Mouse (Mus musculus) myocyte (in vitro differentiated cells): ENCODE results near the gene Hpdl. TPM values are rescaled to one million over a fixed set of nuclear protein-coding genes. Genes with fewer than 3 reads are reported as not detected.

ENCODE experiments used
- H3K27me3 ChIP-seq: one replicate; pipeline ENCODE4 v1.6.1; 2011; ENCODE audit not compliant: control insufficient read depth, insufficient read depth, insufficient read length
- H3K36me3 ChIP-seq: one replicate; pipeline ENCODE4 v1.6.1; 2011; ENCODE audit not compliant: control insufficient read depth, insufficient read depth
- H3K4me2 ChIP-seq: one replicate; pipeline ENCODE4 v1.6.1; 2011; ENCODE audit warnings: low read depth, control low read depth
- H3K4me3 ChIP-seq: one replicate; pipeline ENCODE4 v1.5.1; 2011; ENCODE audit warnings: mild to moderate bottlenecking, control low read depth, moderate library complexity
- H3K79me2 ChIP-seq: one replicate; pipeline ENCODE4 v1.6.1; 2011; ENCODE audit not compliant: control insufficient read depth, insufficient read depth
- H3ac ChIP-seq: one replicate; pipeline ENCODE4 v1.6.1; 2011; ENCODE audit not compliant: control insufficient read depth, insufficient read length
- CEBPB ChIP-seq: IDR thresholded peaks from 2 replicates; pipeline ENCODE4 v1.6.1; 2011; ENCODE audit warnings: mild to moderate bottlenecking, moderate library complexity; ENCODE audit not compliant: poor library complexity, insufficient read depth, severe bottlenecking
- E2F4 ChIP-seq: IDR thresholded peaks from one replicate; pipeline ENCODE4 v1.6.1; 2011; ENCODE audit warnings: mild to moderate bottlenecking, control low read depth, moderate library complexity; ENCODE audit not compliant: insufficient read depth
- MAX ChIP-seq: IDR thresholded peaks from one replicate; pipeline ENCODE4 v1.6.1; 2011; ENCODE audit warnings: low read depth, mild to moderate bottlenecking, control low read depth
- MYOD1 ChIP-seq, 3 experiments: IDR thresholded peaks; one replicate each; pipeline ENCODE4 v1.6.1; 2011; ENCODE audit warnings: control low read depth in 2 of 3, low read depth in 2 of 3, mild to moderate bottlenecking in 2 of 3, moderate library complexity in 1 of 3; ENCODE audit not compliant: insufficient read length in 2 of 3, control insufficient read depth in 1 of 3
- MYOG ChIP-seq, 3 experiments: IDR thresholded peaks; one replicate each; pipeline ENCODE4 v1.6.1; 2011; ENCODE audit warnings: control low read depth in 2 of 3, low read depth in 2 of 3, mild to moderate bottlenecking in 2 of 3; ENCODE audit not compliant: insufficient read length in 2 of 3, control insufficient read depth in 1 of 3, insufficient read depth in 1 of 3
- POLR2A ChIP-seq: IDR thresholded peaks from one replicate; pipeline ENCODE4 v1.6.1; 2011; ENCODE audit warnings: low read depth, mild to moderate bottlenecking, control low read depth, moderate library complexity; ENCODE audit not compliant: insufficient read length
- POLR2AphosphoS2 ChIP-seq: IDR thresholded peaks from one replicate; pipeline ENCODE4 v1.6.1; 2011; ENCODE audit warnings: low read depth, control low read depth; ENCODE audit not compliant: insufficient read length
- REST ChIP-seq: IDR thresholded peaks from one replicate; pipeline ENCODE4 v1.6.1; 2011; ENCODE audit warnings: mild to moderate bottlenecking, control low read depth, moderate library complexity; ENCODE audit not compliant: insufficient read depth, insufficient read length
- SRF ChIP-seq: IDR thresholded peaks from one replicate; pipeline ENCODE4 v1.6.1; 2011; ENCODE audit warnings: low read depth; ENCODE audit not compliant: control insufficient read depth, insufficient read length
- TCF12 ChIP-seq: IDR thresholded peaks from one replicate; pipeline ENCODE4 v1.6.1; 2011; ENCODE audit warnings: mild to moderate bottlenecking, control low read depth; ENCODE audit not compliant: poor library complexity, insufficient read depth, severe bottlenecking
- TCF3 ChIP-seq: IDR thresholded peaks from one replicate; pipeline ENCODE4 v1.6.1; 2011; ENCODE audit warnings: low read depth, control low read depth; ENCODE audit not compliant: insufficient read length
- USF1 ChIP-seq: IDR thresholded peaks from one replicate; pipeline ENCODE4 v1.6.1; 2011; ENCODE audit warnings: low read depth, mild to moderate bottlenecking, control low read depth, moderate library complexity
- polyA plus RNA-seq: library from polyadenylated mRNA; unstranded; fragments of >200 nt; fragmentation: generic; extraction: Trizol; gene quantifications from one replicate; pipeline ENCODE4 v1.2.1, GENCODE M21; 2012; ENCODE audit warnings: missing spikeins

The Hpdl gene
- polyA plus RNA-seq, 1 experiment = 1.5 TPM

DNA sequence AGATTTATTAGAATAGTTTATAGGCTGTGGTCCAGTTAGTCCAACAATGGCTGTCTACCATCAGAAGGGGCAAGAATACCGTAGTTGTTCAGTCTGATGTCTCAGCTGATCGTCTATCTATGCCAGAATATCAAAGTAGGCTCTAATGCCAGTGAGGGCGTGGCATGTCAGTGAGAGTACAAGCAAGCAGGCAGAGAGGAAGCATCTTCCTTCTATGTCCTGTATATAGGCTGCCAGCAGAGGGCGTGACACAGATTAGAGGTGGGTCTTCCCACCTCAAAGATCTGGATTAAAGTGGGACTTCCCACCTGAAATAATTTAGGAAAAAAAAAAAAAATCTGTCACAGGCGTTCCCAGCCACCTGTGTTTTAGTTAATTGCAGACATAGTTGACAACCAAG, 21.6 kb downstream of the Hpdl start:
- Histone ChIP-seq H3K4me2 (no peak overlapping the region), H3K36me3 (peaks cover 14% of the 10 kb centered on the region), H3ac (no peak overlapping the region), H3K27me3 (no peaks in the 10 kb centered on the region), H3K4me3 (no peak overlapping the region), H3K79me2 (peaks cover 4% of the 10 kb centered on the region)
- TF ChIP-seq MYOG (IDR thresholded peaks at IDR 0.05; ENCODE audit: control insufficient read depth in 1 of 3, insufficient read depth in 1 of 3, insufficient read length in 2 of 3, low read depth in 2 of 3) = no peak
- no peak for TF ChIP-seq E2F4
- TF ChIP-seq CEBPB = no peak
- no peak for TF ChIP-seq MAX
- TF ChIP-seq POLR2A = no peak
- no peak for TF ChIP-seq REST
- TF ChIP-seq POLR2AphosphoS2 = no peak
- no peak for TF ChIP-seq TCF3
- TF ChIP-seq TCF12 = no peak
- TF ChIP-seq SRF = no peak
- no peak for TF ChIP-seq MYOD1 (IDR thresholded peaks at IDR 0.05; ENCODE audit: control insufficient read depth in 1 of 3, insufficient read length in 2 of 3, low read depth in 2 of 3)
- no peak for TF ChIP-seq USF1

- Histone ChIP-seq H3K4me3 (no peak overlapping the region), H3ac (no peak overlapping the region), H3K4me2 (no peak overlapping the region), H3K27me3 (no peaks in the 10 kb centered on the region), H3K79me2 (no peaks in the 10 kb centered on the region), H3K36me3 (no peaks in the 10 kb centered on the region)
- TF ChIP-seq POLR2AphosphoS2 = no peak
- TF ChIP-seq REST = no peak
- no peak for TF ChIP-seq E2F4
- no peak for TF ChIP-seq POLR2A
Measured at GRCm38 (mm10) chr4:116796442-116797110, 24.9 kb downstream of the Hpdl start.

DNA sequence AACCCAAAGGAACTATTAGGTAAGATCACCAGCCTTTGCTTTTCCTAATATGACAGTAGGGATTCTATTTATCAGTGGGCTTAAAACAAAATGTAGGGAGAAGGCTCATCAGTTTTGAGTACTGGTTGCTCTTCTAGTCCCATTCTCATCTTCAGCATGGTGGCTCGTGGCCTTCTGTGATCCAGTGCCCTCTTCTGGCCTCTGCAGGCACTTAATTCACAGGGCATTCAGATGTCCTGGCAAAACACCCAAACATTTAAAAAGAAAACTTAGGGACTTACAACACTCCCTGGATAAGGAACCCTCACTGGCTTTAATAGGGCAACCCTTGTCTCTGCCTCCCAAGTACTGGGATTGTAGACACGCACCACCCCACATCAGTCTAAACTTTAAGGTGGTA, 27.2 kb downstream of the Hpdl start:
- no peaks in the 10 kb centered on the region for H3K79me2 ChIP-seq
- TF ChIP-seq SRF = no peak
- no peaks in the 10 kb centered on the region for H3K36me3 ChIP-seq
- no peaks in the 10 kb centered on the region for H3K27me3 ChIP-seq
- H3ac ChIP-seq = no peak overlapping the region
- H3K4me3 ChIP-seq = no peak overlapping the region
- no peak overlapping the region for H3K4me2 ChIP-seq

GRCm38 (mm10) chr4:116792453-116792852, 29.1 kb downstream of the Hpdl start:
- H3K27me3 ChIP-seq = no peaks in the 10 kb centered on the region
- no peaks in the 10 kb centered on the region for H3K36me3 ChIP-seq
- H3K4me2 ChIP-seq = no peak overlapping the region
- H3ac ChIP-seq = no peak overlapping the region
- no peak for TF ChIP-seq MAX
- TF ChIP-seq E2F4 = no peak
- no peak for TF ChIP-seq REST
- TF ChIP-seq TCF12 = no peak
- no peaks in the 10 kb centered on the region for H3K79me2 ChIP-seq
- no peak overlapping the region for H3K4me3 ChIP-seq

- Histone ChIP-seq H3K36me3 (no peaks in the 10 kb centered on the region), H3K4me2 (peak overlapping the region; percentile 47), H3K27me3 (no peaks in the 10 kb centered on the region), H3ac (no peak overlapping the region), H3K79me2 (no peaks in the 10 kb centered on the region), H3K4me3 (no peak overlapping the region)
- TF ChIP-seq USF1 = no peak
- no peak for TF ChIP-seq SRF
- TF ChIP-seq MYOG (IDR thresholded peaks at IDR 0.05; ENCODE audit: control insufficient read depth in 1 of 3, insufficient read depth in 1 of 3, insufficient read length in 2 of 3, low read depth in 2 of 3) = peak in 1 of 3 experiments; percentile 46
- no peak for TF ChIP-seq REST
Measured at GRCm38 (mm10) chr4:116788956-116789355, 32.6 kb downstream of the Hpdl start.

GRCm38 (mm10) chr4:116787985-116788760, 33.3 kb downstream of the Hpdl start:
- TF ChIP-seq POLR2AphosphoS2 = no peak
- TF ChIP-seq MYOG (IDR thresholded peaks at IDR 0.05; ENCODE audit: control insufficient read depth in 1 of 3, insufficient read depth in 1 of 3, insufficient read length in 2 of 3, low read depth in 2 of 3) = peak in 1 of 3 experiments; percentile 27

More at GRCm38 (mm10) chr4:116787985-116788760, 33.3 kb downstream of the Hpdl start:
- H3ac ChIP-seq = no peak overlapping the region
- no peak overlapping the region for H3K4me3 ChIP-seq
- no peaks in the 10 kb centered on the region for H3K79me2 ChIP-seq
- H3K4me2 ChIP-seq = peak overlapping the region; percentile 47
- H3K36me3 ChIP-seq = no peaks in the 10 kb centered on the region
- H3K27me3 ChIP-seq = no peaks in the 10 kb centered on the region
